Mouse (Mus musculus) CH12.LX (cell line): ENCODE measurements around the gene Crhbp. TPM values are rescaled to one million over a fixed set of nuclear protein-coding genes. Genes with fewer than 3 reads are reported as not detected.

Experiments
- DNase-seq: peaks from one replicate; pipeline ENCODE4 v3.0.0-alpha.2; 2013; ENCODE audit errors: extremely low read depth
- H3K27ac ChIP-seq: 2 replicates; pipeline ENCODE4 v1.5.1; 2012; ENCODE audit warnings: low read depth, mild to moderate bottlenecking, control low read depth, moderate library complexity; ENCODE audit not compliant: insufficient read depth
- H3K27me3 ChIP-seq: replicated peaks from 2 replicates; pipeline ENCODE3; 2012; ENCODE audit warnings: inconsistent platforms
- H3K36me3 ChIP-seq, 2 experiments: replicated peaks in 1 of 2; 2 replicates each; pipeline versions ENCODE3 to v1.6.1; 2012; ENCODE audit warnings: inconsistent platforms in 1 of 2, low read length in 1 of 2, mild to moderate bottlenecking in 1 of 2, mixed read lengths in 1 of 2, moderate library complexity in 1 of 2; ENCODE audit not compliant: control insufficient read depth in 1 of 2, insufficient read depth in 1 of 2
- H3K4me1 ChIP-seq, 2 experiments: 2 replicates each; pipeline ENCODE4 v1.6.1; 2012; ENCODE audit warnings: inconsistent platforms in 1 of 2, moderate library complexity in 1 of 2; ENCODE audit not compliant: insufficient read depth in 2 of 2, control insufficient read depth in 1 of 2
- H3K4me2 ChIP-seq: 2 replicates; pipeline ENCODE4 v1.6.1; 2012; ENCODE audit warnings: low read depth, mild to moderate bottlenecking, control low read depth; ENCODE audit not compliant: poor library complexity, insufficient read depth, severe bottlenecking
- H3K4me3 ChIP-seq, 3 experiments: fragments of 150-350 bp in 1 of 3; sonication (generic) in 1 of 3; replicated peaks in 1 of 3; 2 replicates each; pipeline versions ENCODE3 to v1.5.1; 2011 to 2012; ENCODE audit warnings: low read depth in 2 of 3, low read length in 2 of 3, mild to moderate bottlenecking in 2 of 3, moderate library complexity in 2 of 3, control low read depth in 1 of 3, improper control_type of control experiment in 1 of 3, inconsistent platforms in 1 of 3, mixed read lengths in 1 of 3; ENCODE audit not compliant: poor library complexity in 1 of 3
- H3K79me2 ChIP-seq: replicated peaks from 2 replicates; pipeline ENCODE4 v1.6.1; 2012; ENCODE audit warnings: mild to moderate bottlenecking, moderate library complexity; ENCODE audit not compliant: control insufficient read depth, poor library complexity, insufficient read depth, severe bottlenecking; ENCODE audit errors: extremely low read depth
- H3K9ac ChIP-seq: 2 replicates; pipeline ENCODE4 v1.6.1; 2012; ENCODE audit warnings: low read depth, mild to moderate bottlenecking, control low read depth, moderate library complexity; ENCODE audit not compliant: insufficient read depth
- H3K9me3 ChIP-seq: replicated peaks from 2 replicates; pipeline ENCODE3; 2012; ENCODE audit warnings: low read length, inconsistent platforms, mixed read lengths
- CHD1 ChIP-seq: IDR thresholded peaks from 2 replicates; pipeline ENCODE4 v1.6.1; 2012; ENCODE audit warnings: low read depth, low read length, improper control_type of control experiment, inconsistent platforms
- CHD2 ChIP-seq: IDR thresholded peaks from 2 replicates; pipeline ENCODE4 v1.6.1; 2011; ENCODE audit warnings: low read length, improper control_type of control experiment
- CTCF ChIP-seq, 2 experiments: IDR thresholded peaks in 1 of 2; conservative IDR thresholded peaks in 1 of 2; 2 replicates each; pipeline ENCODE4 v1.5.1; 2011 to 2012; ENCODE audit warnings: low read depth in 2 of 2, low read length in 2 of 2, improper control_type of control experiment in 1 of 2, inconsistent platforms in 1 of 2, mild to moderate bottlenecking in 1 of 2, moderate library complexity in 1 of 2
- E2F4 ChIP-seq: IDR thresholded peaks from 2 replicates; pipeline ENCODE4 v1.6.1; 2011; ENCODE audit warnings: low read depth, low read length, improper control_type of control experiment; ENCODE audit not compliant: insufficient replicate concordance
- ELF1 ChIP-seq: IDR thresholded peaks from 2 replicates; pipeline ENCODE4 v1.6.1; 2014; ENCODE audit warnings: low read depth, mild to moderate bottlenecking, inconsistent platforms, low read length, improper control_type of control experiment
- ETS1 ChIP-seq: conservative IDR thresholded peaks from 2 replicates; pipeline ENCODE4 v1.6.1; 2012; ENCODE audit warnings: low read depth, mild to moderate bottlenecking, inconsistent platforms, low read length, improper control_type of control experiment, moderate library complexity
- GABPA ChIP-seq: IDR thresholded peaks from 2 replicates; pipeline ENCODE4 v1.6.1; 2012; ENCODE audit warnings: low read depth, low read length, improper control_type of control experiment, inconsistent platforms; ENCODE audit not compliant: insufficient replicate concordance
- HCFC1 ChIP-seq: IDR thresholded peaks from 2 replicates; pipeline ENCODE4 v1.6.1; 2012; ENCODE audit warnings: low read depth, mild to moderate bottlenecking, inconsistent platforms, low read length, improper control_type of control experiment
- IRF4 ChIP-seq: IDR thresholded peaks from 2 replicates; pipeline ENCODE4 v1.6.1; 2014; ENCODE audit warnings: low read depth, mild to moderate bottlenecking, inconsistent platforms, low read length, improper control_type of control experiment
- JUN ChIP-seq: IDR thresholded peaks from 2 replicates; pipeline ENCODE4 v1.6.1; 2011; ENCODE audit warnings: low read depth, mild to moderate bottlenecking, low read length, improper control_type of control experiment, moderate library complexity; ENCODE audit not compliant: insufficient read depth
- KAT2A ChIP-seq: IDR thresholded peaks from 2 replicates; pipeline ENCODE4 v1.6.1; 2012; ENCODE audit warnings: low read length, improper control_type of control experiment, inconsistent platforms; ENCODE audit not compliant: insufficient replicate concordance
- NRF1 ChIP-seq: IDR thresholded peaks from 2 replicates; pipeline ENCODE4 v1.6.1; 2014; ENCODE audit warnings: low read depth, mild to moderate bottlenecking, inconsistent platforms, low read length, improper control_type of control experiment, moderate library complexity
- POLR2A ChIP-seq: IDR thresholded peaks from 2 replicates; pipeline ENCODE4 v1.6.1; 2011; ENCODE audit warnings: low read depth, mild to moderate bottlenecking, improper control_type of control experiment, low read length
- POLR2AphosphoS2 ChIP-seq: IDR thresholded peaks from 2 replicates; pipeline ENCODE4 v1.6.1; 2011; ENCODE audit warnings: low read depth, low read length, improper control_type of control experiment
- RAD21 ChIP-seq: IDR thresholded peaks from 2 replicates; pipeline ENCODE4 v1.6.1; 2011; ENCODE audit warnings: low read depth, mild to moderate bottlenecking, low read length, improper control_type of control experiment, moderate library complexity
- RCOR1 ChIP-seq: conservative IDR thresholded peaks from 2 replicates; pipeline ENCODE4 v1.6.1; 2012; ENCODE audit warnings: low read depth, mild to moderate bottlenecking, inconsistent platforms, low read length, improper control_type of control experiment
- SIN3A ChIP-seq: IDR thresholded peaks from 2 replicates; pipeline ENCODE4 v1.6.1; 2012; ENCODE audit warnings: low read length, improper control_type of control experiment, inconsistent platforms
- TCF12 ChIP-seq: IDR thresholded peaks from 2 replicates; pipeline ENCODE4 v1.6.1; 2014; ENCODE audit warnings: low read depth, mild to moderate bottlenecking, inconsistent platforms, low read length, improper control_type of control experiment
- USF1 ChIP-seq: IDR thresholded peaks from 2 replicates; pipeline ENCODE4 v1.6.1; 2014; ENCODE audit warnings: low read depth, mild to moderate bottlenecking, inconsistent platforms, low read length, improper control_type of control experiment
- dilution Hi-C: fragments of 300-500 bp; cut with MboI; formaldehyde crosslinking; loops from 2 replicates; pipeline ENCODE4 v1.14.3; 2020; ENCODE audit warnings: low sequenced_read_pairs; ENCODE audit not compliant: extremely low pct_unique_long_range_greater_than_20kb, extremely low pct_ligation_motif_present
- in situ Hi-C: fragments of 300-500 bp; cut with MboI; formaldehyde crosslinking; loops from 3 replicates; pipeline ENCODE4 v1.14.3; 2019; ENCODE audit warnings: low sequenced_read_pairs, low pct_ligation_motif_present, low pct_unique_long_range_greater_than_20kb, mixed read lengths
- polyA plus RNA-seq: library from polyadenylated mRNA; unstranded; fragments of >175 nt; gene quantifications from 2 replicates; pipeline ENCODE4 v1.2.1, GENCODE M21; 2012; ENCODE audit warnings: low read depth; ENCODE audit not compliant: insufficient read length
- total RNA-seq, 2 experiments: library from RNA; depleted of rRNA; stranded (reverse); fragments of 300-350 nt in 1 of 2; fragments of >200 nt in 1 of 2; gene quantifications; 2 replicates each; pipeline ENCODE4 v1.2.3; 2012 to 2014

The Crhbp gene
- total and polyA plus RNA-seq, 3 experiments = not detected

DNA sequence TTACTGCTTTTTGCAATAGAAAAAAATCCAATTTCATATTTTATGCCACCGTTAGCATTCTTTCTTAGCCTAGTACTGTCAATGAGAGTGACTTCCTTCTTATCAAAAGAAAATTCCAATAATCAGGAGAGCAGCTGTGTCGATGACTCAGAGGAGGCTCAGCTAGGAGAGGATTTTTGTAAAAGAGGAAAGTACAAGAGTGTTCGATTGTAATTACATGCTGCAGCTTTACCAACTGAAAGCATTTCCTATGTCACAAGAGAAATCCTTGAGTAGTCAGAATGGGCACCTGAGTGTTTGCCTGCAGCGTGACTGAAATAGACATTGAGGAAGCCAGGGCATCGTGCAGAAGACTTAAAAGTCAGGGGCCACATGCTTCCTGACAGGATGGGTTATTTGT, 5.2 kb downstream of the Crhbp start:
- H3K9me3 ChIP-seq = no peaks in the 10 kb centered on the region
- no peak overlapping the region for H3K4me3 ChIP-seq
- no peaks in the 10 kb centered on the region for H3K79me2 ChIP-seq
- no peaks in the 10 kb centered on the region for H3K36me3 ChIP-seq
- DNase-seq = no peak
- no peak overlapping the region for H3K4me2 ChIP-seq
- no peak overlapping the region for H3K27ac ChIP-seq
- dilution Hi-C loops = no loop called here
- no peak overlapping the region for H3K9ac ChIP-seq
- no peaks in the 10 kb centered on the region for H3K27me3 ChIP-seq
- H3K4me1 ChIP-seq = peaks cover 0 to 2% of the 10 kb centered on the region in 2 experiments; a peak in 1 of 4 replicates
- TF ChIP-seq JUN = no peak
- TF ChIP-seq CTCF (conservative IDR thresholded peaks at IDR 0.05 in 1 of 2, IDR thresholded peaks at IDR 0.05 in 1 of 2; ENCODE audit: low read depth in 2 of 2, low read length in 2 of 2) = no peak
- no peak for TF ChIP-seq KAT2A
- no peak for TF ChIP-seq POLR2AphosphoS2
- TF ChIP-seq TCF12 = no peak
- TF ChIP-seq CHD2 = no peak
- no peak for TF ChIP-seq IRF4
- no peak for TF ChIP-seq NRF1
- no peak for TF ChIP-seq RCOR1
- TF ChIP-seq E2F4 = no peak
- TF ChIP-seq RAD21 = no peak
- no peak for TF ChIP-seq USF1
- no peak for TF ChIP-seq SIN3A
- TF ChIP-seq HCFC1 = no peak
- in situ Hi-C loops = no loop called here

DNA sequence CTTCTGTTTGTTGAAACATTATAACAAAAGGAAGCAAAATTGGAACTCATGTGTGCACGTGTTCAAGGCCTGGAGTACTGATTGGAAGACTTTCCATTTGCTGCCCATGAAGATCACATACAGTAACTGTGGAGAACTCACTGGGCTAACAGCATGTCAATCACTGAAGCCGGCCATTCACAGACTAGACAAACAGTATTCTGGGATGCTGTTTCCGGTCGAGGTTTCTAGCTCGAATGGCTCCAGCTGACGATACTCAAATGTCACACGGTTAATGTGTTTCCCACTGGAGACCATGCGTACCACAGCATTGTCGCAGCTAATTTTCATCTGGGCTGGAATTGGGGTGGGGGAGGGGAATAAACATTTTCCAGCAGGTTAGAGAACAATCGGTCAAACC, 13.0 kb downstream of the Crhbp start:
- no peak overlapping the region for H3K4me3 ChIP-seq
- no peaks in the 10 kb centered on the region for H3K27me3 ChIP-seq
- DNase-seq = no peak
- dilution Hi-C loops (no loop called here), in situ Hi-C loops (no loop called here)
- no peaks in the 10 kb centered on the region for H3K79me2 ChIP-seq
- H3K36me3 ChIP-seq = no peaks in the 10 kb centered on the region
- H3K9me3 ChIP-seq = no peaks in the 10 kb centered on the region
- TF ChIP-seq CHD1 (no peak), ELF1 (no peak), TCF12 (no peak), USF1 (no peak), GABPA (no peak), HCFC1 (no peak), POLR2A (no peak), ETS1 (no peak), POLR2AphosphoS2 (no peak)
- H3K9ac ChIP-seq = no peak overlapping the region
- no peak overlapping the region for H3K4me2 ChIP-seq
- H3K4me1 ChIP-seq = peaks cover 13 to 18% of the 10 kb centered on the region in 2 experiments
- no peak overlapping the region for H3K27ac ChIP-seq
